Mouse (Mus musculus) CH12.LX (cell line): ENCODE measurements around the gene Smg9. TPM values are rescaled to one million over a fixed set of nuclear protein-coding genes. Genes with fewer than 3 reads are reported as not detected.

ENCODE experiments used
- DNase-seq: peaks from one replicate; pipeline ENCODE4 v3.0.0-alpha.2; 2013; ENCODE audit errors: extremely low read depth
- H3K27ac ChIP-seq: 2 replicates; pipeline ENCODE4 v1.5.1; 2012; ENCODE audit warnings: low read depth, mild to moderate bottlenecking, control low read depth, moderate library complexity; ENCODE audit not compliant: insufficient read depth
- H3K27me3 ChIP-seq: replicated peaks from 2 replicates; pipeline ENCODE3; 2012; ENCODE audit warnings: inconsistent platforms
- H3K36me3 ChIP-seq, 2 experiments: replicated peaks in 1 of 2; 2 replicates each; pipeline versions ENCODE3 to v1.6.1; 2012; ENCODE audit warnings: inconsistent platforms in 1 of 2, low read length in 1 of 2, mild to moderate bottlenecking in 1 of 2, mixed read lengths in 1 of 2, moderate library complexity in 1 of 2; ENCODE audit not compliant: control insufficient read depth in 1 of 2, insufficient read depth in 1 of 2
- H3K4me1 ChIP-seq, 2 experiments: 2 replicates each; pipeline ENCODE4 v1.6.1; 2012; ENCODE audit warnings: inconsistent platforms in 1 of 2, moderate library complexity in 1 of 2; ENCODE audit not compliant: insufficient read depth in 2 of 2, control insufficient read depth in 1 of 2
- H3K4me2 ChIP-seq: 2 replicates; pipeline ENCODE4 v1.6.1; 2012; ENCODE audit warnings: low read depth, mild to moderate bottlenecking, control low read depth; ENCODE audit not compliant: poor library complexity, insufficient read depth, severe bottlenecking
- H3K4me3 ChIP-seq, 3 experiments: fragments of 150-350 bp in 1 of 3; sonication (generic) in 1 of 3; replicated peaks in 1 of 3; 2 replicates each; pipeline versions ENCODE3 to v1.5.1; 2011 to 2012; ENCODE audit warnings: low read depth in 2 of 3, low read length in 2 of 3, mild to moderate bottlenecking in 2 of 3, moderate library complexity in 2 of 3, control low read depth in 1 of 3, improper control_type of control experiment in 1 of 3, inconsistent platforms in 1 of 3, mixed read lengths in 1 of 3; ENCODE audit not compliant: poor library complexity in 1 of 3
- H3K79me2 ChIP-seq: replicated peaks from 2 replicates; pipeline ENCODE4 v1.6.1; 2012; ENCODE audit warnings: mild to moderate bottlenecking, moderate library complexity; ENCODE audit not compliant: control insufficient read depth, poor library complexity, insufficient read depth, severe bottlenecking; ENCODE audit errors: extremely low read depth
- H3K9ac ChIP-seq: 2 replicates; pipeline ENCODE4 v1.6.1; 2012; ENCODE audit warnings: low read depth, mild to moderate bottlenecking, control low read depth, moderate library complexity; ENCODE audit not compliant: insufficient read depth
- H3K9me3 ChIP-seq: replicated peaks from 2 replicates; pipeline ENCODE3; 2012; ENCODE audit warnings: low read length, inconsistent platforms, mixed read lengths
- BHLHE40 ChIP-seq: IDR thresholded peaks from 2 replicates; pipeline ENCODE4 v1.6.1; 2011; ENCODE audit warnings: mild to moderate bottlenecking, low read depth, low read length, improper control_type of control experiment
- CHD1 ChIP-seq: IDR thresholded peaks from 2 replicates; pipeline ENCODE4 v1.6.1; 2012; ENCODE audit warnings: low read depth, low read length, improper control_type of control experiment, inconsistent platforms
- CHD2 ChIP-seq: IDR thresholded peaks from 2 replicates; pipeline ENCODE4 v1.6.1; 2011; ENCODE audit warnings: low read length, improper control_type of control experiment
- CTCF ChIP-seq, 2 experiments: IDR thresholded peaks in 1 of 2; conservative IDR thresholded peaks in 1 of 2; 2 replicates each; pipeline ENCODE4 v1.5.1; 2011 to 2012; ENCODE audit warnings: low read depth in 2 of 2, low read length in 2 of 2, improper control_type of control experiment in 1 of 2, inconsistent platforms in 1 of 2, mild to moderate bottlenecking in 1 of 2, moderate library complexity in 1 of 2
- ELF1 ChIP-seq: IDR thresholded peaks from 2 replicates; pipeline ENCODE4 v1.6.1; 2014; ENCODE audit warnings: low read depth, mild to moderate bottlenecking, inconsistent platforms, low read length, improper control_type of control experiment
- EP300 ChIP-seq: IDR thresholded peaks from 2 replicates; pipeline ENCODE4 v1.6.1; 2011; ENCODE audit warnings: low read length, improper control_type of control experiment
- GABPA ChIP-seq: IDR thresholded peaks from 2 replicates; pipeline ENCODE4 v1.6.1; 2012; ENCODE audit warnings: low read depth, low read length, improper control_type of control experiment, inconsistent platforms; ENCODE audit not compliant: insufficient replicate concordance
- JUND ChIP-seq: conservative IDR thresholded peaks from 2 replicates; pipeline ENCODE4 v1.6.1; 2011; ENCODE audit warnings: low read depth, low read length, improper control_type of control experiment
- KAT2A ChIP-seq: IDR thresholded peaks from 2 replicates; pipeline ENCODE4 v1.6.1; 2012; ENCODE audit warnings: low read length, improper control_type of control experiment, inconsistent platforms; ENCODE audit not compliant: insufficient replicate concordance
- MAX ChIP-seq: IDR thresholded peaks from 2 replicates; pipeline ENCODE4 v1.6.1; 2011; ENCODE audit warnings: low read length, improper control_type of control experiment
- MXI1 ChIP-seq: IDR thresholded peaks from 2 replicates; pipeline ENCODE4 v1.6.1; 2011; ENCODE audit warnings: mild to moderate bottlenecking, low read depth, low read length, improper control_type of control experiment
- NRF1 ChIP-seq: IDR thresholded peaks from 2 replicates; pipeline ENCODE4 v1.6.1; 2014; ENCODE audit warnings: low read depth, mild to moderate bottlenecking, inconsistent platforms, low read length, improper control_type of control experiment, moderate library complexity
- POLR2A ChIP-seq: IDR thresholded peaks from 2 replicates; pipeline ENCODE4 v1.6.1; 2011; ENCODE audit warnings: low read depth, mild to moderate bottlenecking, improper control_type of control experiment, low read length
- POLR2AphosphoS2 ChIP-seq: IDR thresholded peaks from 2 replicates; pipeline ENCODE4 v1.6.1; 2011; ENCODE audit warnings: low read depth, low read length, improper control_type of control experiment
- RCOR1 ChIP-seq: conservative IDR thresholded peaks from 2 replicates; pipeline ENCODE4 v1.6.1; 2012; ENCODE audit warnings: low read depth, mild to moderate bottlenecking, inconsistent platforms, low read length, improper control_type of control experiment
- SMC3 ChIP-seq: IDR thresholded peaks from 2 replicates; pipeline ENCODE4 v1.6.1; 2011; ENCODE audit warnings: low read depth, low read length, improper control_type of control experiment
- TCF12 ChIP-seq: IDR thresholded peaks from 2 replicates; pipeline ENCODE4 v1.6.1; 2014; ENCODE audit warnings: low read depth, mild to moderate bottlenecking, inconsistent platforms, low read length, improper control_type of control experiment
- USF1 ChIP-seq: IDR thresholded peaks from 2 replicates; pipeline ENCODE4 v1.6.1; 2014; ENCODE audit warnings: low read depth, mild to moderate bottlenecking, inconsistent platforms, low read length, improper control_type of control experiment
- USF2 ChIP-seq: conservative IDR thresholded peaks from 2 replicates; pipeline ENCODE4 v1.6.1; 2011; ENCODE audit warnings: low read depth, low read length, improper control_type of control experiment
- ZC3H11A ChIP-seq: IDR thresholded peaks from 2 replicates; pipeline ENCODE4 v1.6.1; 2012; ENCODE audit warnings: low read depth, mild to moderate bottlenecking, inconsistent platforms, low read length, improper control_type of control experiment
- ZKSCAN1 ChIP-seq: IDR thresholded peaks from 2 replicates; pipeline ENCODE4 v1.6.1; 2012; ENCODE audit warnings: low read depth, inconsistent platforms, low read length, improper control_type of control experiment, borderline replicate concordance
- dilution Hi-C: fragments of 300-500 bp; cut with MboI; formaldehyde crosslinking; loops from 2 replicates; pipeline ENCODE4 v1.14.3; 2020; ENCODE audit warnings: low sequenced_read_pairs; ENCODE audit not compliant: extremely low pct_unique_long_range_greater_than_20kb, extremely low pct_ligation_motif_present
- in situ Hi-C: fragments of 300-500 bp; cut with MboI; formaldehyde crosslinking; loops from 3 replicates; pipeline ENCODE4 v1.14.3; 2019; ENCODE audit warnings: low sequenced_read_pairs, low pct_ligation_motif_present, low pct_unique_long_range_greater_than_20kb, mixed read lengths
- polyA plus RNA-seq: library from polyadenylated mRNA; unstranded; fragments of >175 nt; gene quantifications from 2 replicates; pipeline ENCODE4 v1.2.1, GENCODE M21; 2012; ENCODE audit warnings: low read depth; ENCODE audit not compliant: insufficient read length
- total RNA-seq, 2 experiments: library from RNA; depleted of rRNA; stranded (reverse); fragments of 300-350 nt in 1 of 2; fragments of >200 nt in 1 of 2; gene quantifications; 2 replicates each; pipeline ENCODE4 v1.2.3; 2012 to 2014

Gene Smg9
- total and polyA plus RNA-seq, 3 experiments, result 19.9 to 26.8 (median 20.5) TPM

DNA sequence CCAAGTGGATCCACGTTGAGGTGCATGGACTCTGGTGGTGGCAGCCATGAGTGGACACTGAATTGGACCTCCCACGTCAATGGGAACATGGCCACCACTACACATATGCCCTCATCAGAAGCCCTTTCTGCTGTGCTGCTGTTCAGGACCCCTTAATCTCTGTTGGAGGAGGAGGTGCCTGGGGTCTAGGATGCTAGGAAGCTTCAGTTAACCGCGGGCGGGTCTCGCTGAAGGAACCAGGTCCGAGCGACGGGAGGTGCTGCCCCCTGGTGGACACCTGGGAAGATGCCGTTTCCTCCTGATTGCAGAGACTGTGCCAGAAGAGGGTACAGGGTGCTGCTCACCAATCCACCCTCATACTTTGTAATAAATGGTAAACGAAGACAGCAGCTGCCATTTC, 14.6 kb upstream of the Smg9 start (continued):
- TF ChIP-seq CTCF (conservative IDR thresholded peaks at IDR 0.05 in 1 of 2, IDR thresholded peaks at IDR 0.05 in 1 of 2; ENCODE audit: low read depth in 2 of 2, low read length in 2 of 2) (peak; percentile 68 to 96), SMC3 (peak; percentile 97), ZC3H11A (peak; percentile 93), KAT2A (no peak), TCF12 (no peak), MAX (no peak), NRF1 (no peak), ZKSCAN1 (no peak), JUND (no peak), BHLHE40 (no peak), EP300 (no peak), POLR2A (no peak), CHD2 (no peak), USF1 (no peak), MXI1 (no peak), ELF1 (0 out of 2 replicates have a peak, but pooled peaks have one; percentile 9)

DNA sequence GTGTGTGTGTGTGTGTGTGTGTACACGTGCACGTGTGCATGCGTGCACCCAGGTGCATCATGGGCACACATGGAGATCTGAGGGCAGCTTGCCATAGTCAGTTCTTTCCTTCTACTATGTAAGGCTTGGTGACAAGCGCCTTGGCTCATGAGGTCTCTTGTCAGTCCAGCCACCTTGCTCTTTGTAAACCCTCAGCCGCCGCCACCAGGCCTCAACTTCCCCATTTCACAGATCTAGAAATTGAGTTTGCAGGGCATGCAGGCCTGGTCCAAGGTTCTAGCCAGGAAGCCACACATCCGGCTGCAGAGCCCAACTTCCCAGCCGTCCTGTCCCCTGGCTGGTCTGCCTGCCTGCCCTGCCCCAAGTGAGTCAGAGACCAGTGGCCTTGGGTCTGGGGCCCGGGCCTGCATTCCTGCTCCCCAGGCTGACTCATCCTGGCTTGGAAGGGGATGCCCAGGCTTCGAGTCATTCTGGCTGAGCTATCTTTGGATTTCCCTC, 12.3 kb upstream of the Smg9 start:
- no peak overlapping the region for H3K27ac ChIP-seq
- TF ChIP-seq POLR2AphosphoS2 (no peak), MXI1 (no peak), MAX (no peak), BHLHE40 (peak; percentile 50)
- H3K9ac ChIP-seq, result no peak overlapping the region
- H3K4me3 ChIP-seq, result no peak overlapping the region
- H3K36me3 ChIP-seq, result peaks cover 0 to 12% of the 10 kb centered on the region in 2 experiments
- no peaks in the 10 kb centered on the region for H3K9me3 ChIP-seq
- in situ Hi-C loops (loop anchor here (25.0 kb wide), 1 partner anchor 425 kb away; the partner anchor contains the start of genes Vmn1r180 and Vmn1r181), dilution Hi-C loops (no loop called here)
- no peak overlapping the region for H3K4me2 ChIP-seq
- DNase-seq, result peak; percentile 52
- no peaks in the 10 kb centered on the region for H3K27me3 ChIP-seq
- no peaks in the 10 kb centered on the region for H3K79me2 ChIP-seq
- H3K4me1 ChIP-seq, result peaks cover 20 to 62% of the 10 kb centered on the region in 2 experiments

DNA sequence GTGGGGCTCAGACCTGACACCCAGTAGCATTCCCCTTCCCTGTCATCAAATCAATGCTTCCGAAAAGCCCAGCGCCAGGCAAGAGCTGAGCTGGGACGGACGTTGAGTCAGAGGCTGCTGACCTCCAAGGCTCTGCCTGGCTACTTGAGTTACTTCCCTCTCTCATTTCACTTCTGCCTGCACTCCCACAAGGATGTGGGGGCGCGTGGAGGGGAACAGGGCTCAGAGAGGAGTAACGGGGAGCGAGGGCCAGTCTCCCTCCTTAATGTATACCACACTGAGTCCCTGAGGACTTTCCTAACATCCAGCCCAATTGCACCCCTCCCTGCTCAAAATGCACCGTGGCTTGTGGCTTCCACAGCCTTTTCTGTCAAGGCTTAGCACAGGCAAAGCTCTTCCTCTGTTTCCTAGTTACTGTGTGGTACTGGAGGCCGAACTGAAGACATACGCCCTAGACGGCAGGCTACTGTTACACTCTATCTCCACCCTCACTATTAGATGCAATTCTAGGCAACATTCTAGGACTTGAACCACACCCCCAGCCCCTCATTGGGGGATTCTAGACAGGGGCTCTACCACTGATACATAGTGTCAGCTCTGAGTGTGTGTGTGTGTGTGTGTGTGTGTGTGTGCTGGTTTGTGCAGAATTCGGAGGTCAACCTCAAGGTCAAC, 9.8 kb upstream of the Smg9 start:
- Histone ChIP-seq H3K27ac (no peak overlapping the region), H3K9me3 (no peaks in the 10 kb centered on the region), H3K79me2 (no peaks in the 10 kb centered on the region), H3K4me2 (no peak overlapping the region), H3K4me3 (no peak overlapping the region), H3K36me3 (peaks cover 0 to 5% of the 10 kb centered on the region in 2 experiments), H3K27me3 (no peaks in the 10 kb centered on the region), H3K4me1 (peaks cover 17 to 42% of the 10 kb centered on the region in 2 experiments), H3K9ac (no peak overlapping the region)
- in situ Hi-C loops (loop anchor here (25.0 kb wide), 1 partner anchor 427 kb away; the partner anchor contains the start of genes Vmn1r180 and Vmn1r181), dilution Hi-C loops (no loop called here)
- TF ChIP-seq USF2 (no peak), CHD1 (no peak), RCOR1 (no peak), JUND (no peak), GABPA (no peak), ELF1 (no peak), CTCF (conservative IDR thresholded peaks at IDR 0.05 in 1 of 2, IDR thresholded peaks at IDR 0.05 in 1 of 2; ENCODE audit: low read depth in 2 of 2, low read length in 2 of 2) (no peak), EP300 (no peak), ZKSCAN1 (no peak), NRF1 (no peak)
- DNase-seq, result no peak
